Mouse (Mus musculus): Measurements from ENCODE around the gene Gm21973. TPM values are rescaled to one million over a fixed set of nuclear protein-coding genes. Genes with fewer than 3 reads are reported as not detected.

The Gm21973 gene
- polyA plus RNA-seq, 1 experiment from 2014 or later: not detected

- H3K9me3 ChIP-seq: no peaks in the 10 kb centered on the region
- no peaks in the 10 kb centered on the region for H3K27me3 ChIP-seq
- H3K4me2 ChIP-seq (replicated peaks): no peak overlapping the region
- H3K27ac ChIP-seq (replicated peaks): no peak overlapping the region
- ATAC-seq (replicated peaks): no peak
- H3K4me1 ChIP-seq: no peaks in the 10 kb centered on the region
- no peak overlapping the region for H3K9ac ChIP-seq (replicated peaks)
- H3K36me3 ChIP-seq: no peaks in the 10 kb centered on the region
- 94% methylated on average over 1 of the region's 1 CpGs for WGBS
- no peak overlapping the region for H3K4me3 ChIP-seq
These were observed 7.4 kb downstream of the Gm21973 start for GRCm38 (mm10) chr15:10332566-10332965.

- Histone ChIP-seq H3K9ac (replicated peaks) (no peak overlapping the region), H3K9me3 (no peaks in the 10 kb centered on the region), H3K4me2 (replicated peaks) (no peak overlapping the region), H3K4me3 (no peak overlapping the region), H3K36me3 (no peaks in the 10 kb centered on the region), H3K27ac (replicated peaks) (no peak overlapping the region), H3K4me1 (no peaks in the 10 kb centered on the region), H3K27me3 (no peaks in the 10 kb centered on the region)
- 69% methylated on average over 3 of the region's 3 CpGs for WGBS
- ATAC-seq (replicated peaks): no peak
These were observed 13.4 kb downstream of the Gm21973 start for GRCm38 (mm10) chr15:10338606-10339005.

GRCm38 (mm10) chr15:10347044-10347443, 21.9 kb downstream of the Gm21973 start:
- ATAC-seq (replicated peaks): no peak
- Histone ChIP-seq H3K9ac (replicated peaks) (no peak overlapping the region), H3K27ac (replicated peaks) (no peak overlapping the region), H3K36me3 (no peaks in the 10 kb centered on the region), H3K27me3 (no peaks in the 10 kb centered on the region), H3K4me2 (replicated peaks) (no peak overlapping the region), H3K4me1 (no peaks in the 10 kb centered on the region), H3K9me3 (no peaks in the 10 kb centered on the region), H3K4me3 (no peak overlapping the region)
- 93% methylated on average over 6 of the region's 6 CpGs for WGBS

- no peaks in the 10 kb centered on the region for H3K4me1 ChIP-seq
- H3K4me3 ChIP-seq: no peak within 1 kb of the TSS
- no peaks in the 10 kb centered on the region for H3K9me3 ChIP-seq
- H3K36me3 ChIP-seq: no peaks in the 10 kb centered on the region
- no peak within 1 kb of the TSS for H3K4me2 ChIP-seq (replicated peaks)
- no peak within 1 kb of the TSS for H3K27ac ChIP-seq (replicated peaks)
- 80% methylated on average over 9 of the region's 9 CpGs for WGBS
- H3K27me3 ChIP-seq: no peaks in the 10 kb centered on the region
- ATAC-seq (replicated peaks): no peak
- no peak within 1 kb of the TSS for H3K9ac ChIP-seq (replicated peaks)
These were observed 33.1 kb downstream of the Gm21973 start, which contains the start of gene Agxt2 for GRCm38 (mm10) chr15:10358039-10358948. Gene Agxt2, plus strand, starts transcription at chr15:10358532.

GRCm38 (mm10) chr15:10366331-10366730, 41.2 kb downstream of the Gm21973 start:
- 90% methylated on average over 2 of the region's 2 CpGs for WGBS
- ATAC-seq (replicated peaks): no peak
- no peaks in the 10 kb centered on the region for H3K4me1 ChIP-seq
- no peaks in the 10 kb centered on the region for H3K9me3 ChIP-seq
- H3K4me2 ChIP-seq (replicated peaks): no peak overlapping the region
- no peak overlapping the region for H3K4me3 ChIP-seq
- H3K36me3 ChIP-seq: no peaks in the 10 kb centered on the region
- H3K27ac ChIP-seq (replicated peaks): no peak overlapping the region
- no peak overlapping the region for H3K9ac ChIP-seq (replicated peaks)
- H3K27me3 ChIP-seq: no peaks in the 10 kb centered on the region

- no peak for ATAC-seq (replicated peaks)
- WGBS: 85% methylated on average over 3 of the region's 3 CpGs
These were observed 50.2 kb downstream of the Gm21973 start for GRCm38 (mm10) chr15:10375404-10375803.

GRCm38 (mm10) chr15:10378338-10378959, 53.3 kb downstream of the Gm21973 start:
- no peaks in the 10 kb centered on the region for H3K9me3 ChIP-seq
- no peak overlapping the region for H3K4me3 ChIP-seq
- H3K27me3 ChIP-seq: no peaks in the 10 kb centered on the region
- WGBS: 91% methylated on average over 4 of the region's 4 CpGs
- ATAC-seq (replicated peaks): no peak
- H3K4me2 ChIP-seq (replicated peaks): no peak overlapping the region
- H3K36me3 ChIP-seq: no peaks in the 10 kb centered on the region
- H3K4me1 ChIP-seq: no peaks in the 10 kb centered on the region
- H3K27ac ChIP-seq (replicated peaks): no peak overlapping the region
- H3K9ac ChIP-seq (replicated peaks): no peak overlapping the region

More at GRCm38 (mm10) chr15:10375404-10375803, 50.2 kb downstream of the Gm21973 start:
- Histone ChIP-seq H3K4me3 (no peak overlapping the region), H3K4me2 (replicated peaks) (no peak overlapping the region), H3K27me3 (no peaks in the 10 kb centered on the region), H3K9ac (replicated peaks) (no peak overlapping the region), H3K36me3 (no peaks in the 10 kb centered on the region), H3K27ac (replicated peaks) (no peak overlapping the region), H3K9me3 (no peaks in the 10 kb centered on the region), H3K4me1 (no peaks in the 10 kb centered on the region)

GRCm38 (mm10) chr15:10379757-10380458, 54.7 kb downstream of the Gm21973 start:
- H3K27ac ChIP-seq (replicated peaks): no peak overlapping the region
- no peak for ATAC-seq (replicated peaks)

GRCm38 (mm10) chr15:10387263-10387662, 62.1 kb downstream of the Gm21973 start:
- H3K36me3 ChIP-seq: no peaks in the 10 kb centered on the region
- H3K9me3 ChIP-seq: no peaks in the 10 kb centered on the region
- H3K27me3 ChIP-seq: no peaks in the 10 kb centered on the region
- no peak overlapping the region for H3K9ac ChIP-seq (replicated peaks)
- H3K4me1 ChIP-seq: no peaks in the 10 kb centered on the region
- H3K4me2 ChIP-seq (replicated peaks): no peak overlapping the region
- 83% methylated on average over 2 of the region's 2 CpGs for WGBS
- H3K4me3 ChIP-seq: no peak overlapping the region
- no peak for ATAC-seq (replicated peaks)
- no peak overlapping the region for H3K27ac ChIP-seq (replicated peaks)

More at GRCm38 (mm10) chr15:10379757-10380458, 54.7 kb downstream of the Gm21973 start:
- Histone ChIP-seq H3K27me3 (no peaks in the 10 kb centered on the region), H3K4me3 (no peak overlapping the region), H3K4me2 (replicated peaks) (no peak overlapping the region), H3K36me3 (no peaks in the 10 kb centered on the region), H3K9ac (replicated peaks) (no peak overlapping the region), H3K9me3 (no peaks in the 10 kb centered on the region), H3K4me1 (no peaks in the 10 kb centered on the region)
- 95% methylated on average over 3 of the region's 3 CpGs for WGBS

- H3K4me2 ChIP-seq (replicated peaks): no peak overlapping the region
- H3K9ac ChIP-seq (replicated peaks): no peak overlapping the region
- ATAC-seq (replicated peaks): no peak
- H3K27ac ChIP-seq (replicated peaks): no peak overlapping the region
- no peaks in the 10 kb centered on the region for H3K4me1 ChIP-seq
- H3K36me3 ChIP-seq: no peaks in the 10 kb centered on the region
- H3K4me3 ChIP-seq: no peak overlapping the region
- H3K27me3 ChIP-seq: no peaks in the 10 kb centered on the region
- 55% methylated on average over 2 of the region's 2 CpGs for WGBS
- no peaks in the 10 kb centered on the region for H3K9me3 ChIP-seq
These were observed 74.6 kb downstream of the Gm21973 start for GRCm38 (mm10) chr15:10399795-10400194.

- no peaks in the 10 kb centered on the region for H3K4me1 ChIP-seq
- H3K4me3 ChIP-seq: no peak overlapping the region
- H3K4me2 ChIP-seq (replicated peaks): no peak overlapping the region
- no peaks in the 10 kb centered on the region for H3K27me3 ChIP-seq
- H3K9me3 ChIP-seq: no peaks in the 10 kb centered on the region
- no peak overlapping the region for H3K9ac ChIP-seq (replicated peaks)
- 0 out of 2 replicates have a peak, but pooled peaks have one; percentile 38 for ATAC-seq (replicated peaks)
- H3K27ac ChIP-seq (replicated peaks): no peak overlapping the region
- 49% methylated on average over 3 of the region's 3 CpGs for WGBS
- no peaks in the 10 kb centered on the region for H3K36me3 ChIP-seq
These were observed 75.2 kb downstream of the Gm21973 start for GRCm38 (mm10) chr15:10400415-10400814.

GRCm38 (mm10) chr15:10409842-10410241, 84.7 kb downstream of the Gm21973 start:
- H3K27me3 ChIP-seq: no peaks in the 10 kb centered on the region
- 91% methylated on average over 3 of the region's 3 CpGs for WGBS
- no peak overlapping the region for H3K4me3 ChIP-seq
- ATAC-seq (replicated peaks): no peak
- no peaks in the 10 kb centered on the region for H3K9me3 ChIP-seq
- no peaks in the 10 kb centered on the region for H3K4me1 ChIP-seq
- no peak overlapping the region for H3K27ac ChIP-seq (replicated peaks)
- no peaks in the 10 kb centered on the region for H3K36me3 ChIP-seq
- no peak overlapping the region for H3K4me2 ChIP-seq (replicated peaks)
- no peak overlapping the region for H3K9ac ChIP-seq (replicated peaks)

All from forebrain, embryonic 15.5 days (tissue).